Mouse (Mus musculus): ENCODE results near the gene Spaca1. TPM values are rescaled to one million over a fixed set of nuclear protein-coding genes. Genes with fewer than 3 reads are reported as not detected.
"Not testable (repeated sequence)": the region's sequence is repeated elsewhere in the genome, so short reads cannot be mapped to it uniquely, and the experiment has no call there.

Gene Spaca1
- 0.62 and 0.98 TPM in 2 replicates for polyA plus RNA-seq (2016; fragmentation: Nextera tagmentation; extraction: Ambion mirVana)

GRCm38 (mm10) chr4:34049571-34050255 lies at the start of gene Spaca1:
Gene Spaca1, minus strand, starts transcription at chr4:34050191.
- Histone ChIP-seq H3K27me3 (ENCODE audit: low read depth, poor library complexity, severe bottlenecking) (no peaks in the 10 kb centered on the region), H3K27ac (peak within 1 kb of the TSS; percentile 82), H3K4me3 (peak within 1 kb of the TSS; percentile 39), H3K4me1 (peaks cover 7% of the 10 kb centered on the region), H3K9me3 (replicated peaks) (no peaks in the 10 kb centered on the region), H3K36me3 (no peaks in the 10 kb centered on the region)
- 53% methylated on average over 46 of the region's 46 CpGs for WGBS
- peak; percentile 42 for DNase-seq (ENCODE audit: low spot score)

DNA sequence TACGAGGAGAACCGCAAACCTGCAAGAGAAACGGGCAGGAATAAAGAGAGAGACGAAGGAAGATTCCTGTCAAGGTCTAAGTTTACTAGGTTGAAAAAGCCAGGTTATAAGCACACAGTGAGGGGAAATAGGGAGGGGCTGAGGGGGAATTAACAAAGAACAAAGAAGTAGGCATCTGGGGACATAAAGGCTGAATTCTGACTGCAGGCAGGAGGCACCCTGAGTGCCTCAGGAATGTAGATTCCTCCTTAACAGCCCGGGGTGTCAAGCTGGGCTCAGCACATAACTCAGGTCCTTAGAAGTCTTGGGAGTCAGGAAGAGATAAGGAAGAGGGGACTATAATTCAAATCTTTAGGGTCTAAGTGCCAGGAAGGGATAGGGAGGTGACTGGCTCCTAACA lies 37.3 kb upstream of the Spaca1 start:
- DNase-seq (ENCODE audit: low spot score); H3K36me3 ChIP-seq; H3K4me1 ChIP-seq; H3K9me3 ChIP-seq (replicated peaks); H3K4me3 ChIP-seq; H3K27ac ChIP-seq; H3K27me3 ChIP-seq (ENCODE audit: low read depth, poor library complexity, severe bottlenecking): not testable (repeated sequence)
- WGBS: 84% methylated on average over 5 of the region's 5 CpGs

DNA sequence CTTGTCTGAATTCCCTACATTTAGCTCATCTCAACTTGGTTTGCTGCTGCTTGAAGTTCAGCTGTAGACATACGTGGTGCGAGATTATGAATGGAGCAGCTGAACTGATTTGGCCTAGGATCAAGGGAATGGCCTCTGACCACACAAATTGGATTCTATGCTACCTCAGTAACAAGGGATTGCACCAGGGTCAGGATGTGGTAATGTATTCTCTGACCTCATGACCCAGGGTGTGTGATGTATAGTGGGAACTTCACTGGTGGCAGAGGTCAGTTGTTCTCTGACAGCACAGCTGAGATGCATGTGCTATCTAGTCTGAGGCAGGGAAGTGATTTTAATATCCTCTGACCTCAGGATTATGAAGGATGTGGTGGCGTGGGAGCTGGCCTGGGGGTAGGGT lies 31.1 kb upstream of the Spaca1 start:
- Histone ChIP-seq H3K27me3 (ENCODE audit: low read depth, poor library complexity, severe bottlenecking) (no peaks in the 10 kb centered on the region), H3K4me1 (no peaks in the 10 kb centered on the region), H3K27ac (no peak overlapping the region), H3K4me3 (no peak overlapping the region), H3K9me3 (replicated peaks) (no peaks in the 10 kb centered on the region), H3K36me3 (no peaks in the 10 kb centered on the region)
- no peak for DNase-seq (ENCODE audit: low spot score)
- 63% methylated on average over 3 of the region's 3 CpGs for WGBS

DNA sequence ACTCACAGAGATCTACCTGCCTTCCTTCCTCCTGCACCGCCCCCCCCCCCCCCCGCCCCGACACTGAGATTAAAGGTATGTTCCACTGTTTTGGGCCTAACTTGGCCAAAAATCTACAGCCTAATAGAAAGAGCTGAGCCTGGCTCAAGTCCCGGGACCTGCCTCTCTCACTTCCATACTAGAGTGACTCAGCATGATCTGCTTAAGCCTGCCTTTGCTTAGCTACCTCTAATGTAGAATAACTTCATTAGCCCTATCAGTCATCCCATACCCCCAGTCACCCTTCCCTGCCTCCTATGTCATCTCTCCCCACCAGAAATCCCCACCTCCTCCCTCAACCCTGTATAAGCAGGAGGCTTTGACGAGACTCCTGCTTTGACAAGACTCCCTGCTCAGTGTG lies 19.0 kb upstream of the Spaca1 start:
- no peak for DNase-seq (ENCODE audit: low spot score)
- no peak overlapping the region for H3K4me3 ChIP-seq
- H3K27ac ChIP-seq: no peak overlapping the region
- no peaks in the 10 kb centered on the region for H3K27me3 ChIP-seq (ENCODE audit: low read depth, poor library complexity, severe bottlenecking)
- no peaks in the 10 kb centered on the region for H3K4me1 ChIP-seq
- H3K9me3 ChIP-seq (replicated peaks): no peaks in the 10 kb centered on the region
- no peaks in the 10 kb centered on the region for H3K36me3 ChIP-seq
- 65% methylated on average over 3 of the region's 5 CpGs for WGBS

DNA sequence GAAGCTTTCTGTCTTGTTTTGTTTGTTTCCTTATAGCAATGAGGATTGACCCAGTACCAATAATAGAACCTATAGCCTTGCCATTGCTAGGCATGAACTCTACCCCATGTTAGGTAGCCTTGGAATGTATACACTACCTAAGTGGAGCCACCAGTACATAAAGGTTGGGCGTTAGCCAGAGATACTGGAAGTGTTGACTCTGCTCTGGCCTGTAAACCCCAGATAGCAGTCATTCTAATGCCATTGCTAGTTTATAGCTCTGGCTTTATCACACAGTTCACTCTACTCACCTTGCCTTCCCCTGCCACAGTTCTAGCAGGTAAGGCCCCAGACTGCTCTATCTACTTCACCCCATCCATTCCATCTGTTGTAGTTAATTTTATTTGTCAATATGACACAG lies 8.3 kb upstream of the Spaca1 start:
- H3K9me3 ChIP-seq (replicated peaks): no peaks in the 10 kb centered on the region
- H3K27ac ChIP-seq: no peak overlapping the region
- no peak for DNase-seq (ENCODE audit: low spot score)
- H3K27me3 ChIP-seq (ENCODE audit: low read depth, poor library complexity, severe bottlenecking): no peaks in the 10 kb centered on the region
- whole genome bisulfite sequencing: 72% methylated on average over 1 of the region's 1 CpGs
- H3K4me1 ChIP-seq: no peaks in the 10 kb centered on the region
- no peak overlapping the region for H3K4me3 ChIP-seq
- H3K36me3 ChIP-seq: no peaks in the 10 kb centered on the region

GRCm38 (mm10) chr4:34026771-34027170 lies 23.2 kb downstream of the Spaca1 start:
- H3K36me3 ChIP-seq: no peaks in the 10 kb centered on the region
- no peaks in the 10 kb centered on the region for H3K9me3 ChIP-seq (replicated peaks)
- no peaks in the 10 kb centered on the region for H3K27me3 ChIP-seq (ENCODE audit: low read depth, poor library complexity, severe bottlenecking)
- no peaks in the 10 kb centered on the region for H3K4me1 ChIP-seq
- DNase-seq (ENCODE audit: low spot score): no peak
- 87% methylated on average over 2 of the region's 2 CpGs for WGBS
- H3K4me3 ChIP-seq: no peak overlapping the region
- no peak overlapping the region for H3K27ac ChIP-seq

DNA sequence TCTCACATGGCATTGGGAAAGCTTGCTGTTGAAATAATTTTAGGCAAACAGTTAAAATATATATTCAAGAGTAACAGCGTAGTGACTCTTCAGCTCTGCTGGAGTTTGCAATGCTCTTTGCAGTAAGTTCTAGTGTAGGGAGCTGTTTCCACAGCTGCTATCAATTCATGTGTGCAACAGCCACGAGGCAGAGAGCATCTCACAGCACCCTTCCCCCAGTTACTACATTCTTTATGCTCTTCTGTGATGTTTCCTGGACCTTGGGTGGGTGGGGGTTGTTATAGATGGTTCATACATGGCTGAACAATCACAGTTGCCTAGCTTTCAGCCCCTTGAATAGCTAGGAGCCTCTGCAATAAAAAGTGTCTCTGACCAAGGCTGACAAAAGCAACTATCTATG lies 28.5 kb downstream of the Spaca1 start:
- no peak for DNase-seq (ENCODE audit: low spot score)
- no peaks in the 10 kb centered on the region for H3K9me3 ChIP-seq (replicated peaks)
- no peaks in the 10 kb centered on the region for H3K36me3 ChIP-seq
- H3K4me3 ChIP-seq: no peak overlapping the region
- H3K4me1 ChIP-seq: 0 out of 2 replicates have a peak, but pooled peaks cover 4% of the 10 kb centered on the region
- no peak overlapping the region for H3K27ac ChIP-seq
- H3K27me3 ChIP-seq (ENCODE audit: low read depth, poor library complexity, severe bottlenecking): no peaks in the 10 kb centered on the region
- 48% methylated on average over 2 of the region's 2 CpGs for WGBS

DNA sequence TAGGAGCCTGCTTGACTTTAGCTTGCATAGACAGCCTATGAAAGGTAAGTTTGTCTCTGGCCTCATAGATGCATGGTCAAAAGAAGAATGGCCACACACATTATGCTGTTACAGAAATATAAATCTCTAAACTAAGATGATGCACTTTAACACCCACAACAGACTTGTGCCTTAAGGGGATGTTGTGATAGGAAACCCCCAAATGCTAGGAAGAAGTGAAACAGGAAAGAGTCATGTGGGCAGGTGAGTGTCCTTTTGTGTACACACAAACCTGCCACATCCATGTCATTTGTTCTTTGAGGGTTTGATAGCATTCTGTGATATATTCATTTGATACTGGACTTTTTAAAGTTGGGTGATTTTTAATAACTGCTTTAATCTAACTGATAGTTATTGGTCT lies 53.6 kb downstream of the Spaca1 start:
- Histone ChIP-seq H3K4me3 (no peak overlapping the region), H3K27ac (no peak overlapping the region), H3K27me3 (ENCODE audit: low read depth, poor library complexity, severe bottlenecking) (no peaks in the 10 kb centered on the region), H3K36me3 (no peaks in the 10 kb centered on the region), H3K4me1 (peaks cover 7% of the 10 kb centered on the region), H3K9me3 (replicated peaks) (no peaks in the 10 kb centered on the region)
- no peak for DNase-seq (ENCODE audit: low spot score)

DNA sequence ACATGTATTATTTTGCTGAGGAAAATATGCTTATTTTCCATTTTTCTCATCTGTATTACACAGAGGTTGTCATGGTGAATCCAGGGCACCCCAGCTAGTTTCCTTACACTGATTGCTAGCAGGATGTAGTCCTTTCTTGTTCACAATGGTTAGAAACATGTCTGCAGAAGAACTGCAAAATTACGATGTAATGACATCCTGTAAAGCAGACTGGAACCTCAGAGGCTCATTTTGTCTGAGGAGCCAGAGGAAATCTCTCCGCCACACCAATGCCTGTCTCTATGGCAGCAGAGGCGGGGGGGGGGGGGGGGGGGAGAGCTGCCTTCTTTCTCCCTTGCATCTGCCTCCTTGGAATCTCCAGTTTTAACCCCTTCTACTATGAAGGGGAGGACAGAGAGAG lies 57.3 kb downstream of the Spaca1 start:
- no peaks in the 10 kb centered on the region for H3K36me3 ChIP-seq
- H3K27me3 ChIP-seq (ENCODE audit: low read depth, poor library complexity, severe bottlenecking): no peaks in the 10 kb centered on the region
- H3K27ac ChIP-seq: no peak overlapping the region
- WGBS: 31% methylated on average over 3 of the region's 3 CpGs
- peaks cover 7% of the 10 kb centered on the region for H3K4me1 ChIP-seq
- no peaks in the 10 kb centered on the region for H3K9me3 ChIP-seq (replicated peaks)
- no peak overlapping the region for H3K4me3 ChIP-seq
- DNase-seq (ENCODE audit: low spot score): no peak

DNA sequence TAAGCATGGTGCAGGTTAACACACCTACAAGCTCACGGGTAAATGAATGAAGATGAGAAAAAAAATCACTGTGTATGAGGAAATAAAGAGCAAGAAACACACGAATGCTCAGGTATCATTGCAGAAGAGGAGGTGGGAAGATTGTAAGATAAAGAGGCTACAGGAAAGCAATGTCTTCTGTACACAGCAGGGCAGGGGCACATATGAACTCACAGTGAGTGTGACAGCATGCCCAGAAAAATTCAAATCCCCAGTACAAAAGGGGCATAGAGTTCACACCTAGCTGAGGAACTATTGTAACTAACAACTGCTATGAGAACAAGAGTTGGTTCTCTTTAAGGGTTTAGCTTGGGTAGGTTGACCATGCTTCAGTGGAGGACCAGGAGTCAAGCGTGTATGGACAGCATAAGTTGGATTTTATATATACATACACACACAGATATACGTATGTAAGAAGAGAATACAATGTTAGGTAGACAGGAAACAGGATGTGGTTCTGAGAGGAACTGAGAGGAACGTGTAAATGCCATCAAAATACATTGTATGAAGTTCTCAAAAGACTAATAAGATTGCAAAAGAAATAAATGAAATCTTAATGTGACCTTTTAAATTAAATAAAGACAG lies 61.4 kb downstream of the Spaca1 start:
- no peak for DNase-seq (ENCODE audit: low spot score)
- WGBS: 88% methylated on average over 5 of the region's 5 CpGs
- no peak overlapping the region for H3K4me3 ChIP-seq
- no peaks in the 10 kb centered on the region for H3K27me3 ChIP-seq (ENCODE audit: low read depth, poor library complexity, severe bottlenecking)
- H3K36me3 ChIP-seq: no peaks in the 10 kb centered on the region
- H3K27ac ChIP-seq: no peak overlapping the region
- peaks cover 7% of the 10 kb centered on the region for H3K4me1 ChIP-seq
- no peaks in the 10 kb centered on the region for H3K9me3 ChIP-seq (replicated peaks)

Other genes with a start within 250 kb of the Spaca1 start
- gene Cnr1, start 125.6 kb downstream of the Spaca1 start, polyA plus RNA-seq (2016; fragmentation: Nextera tagmentation; extraction: Ambion mirVana): 2.2 and 2.8 TPM in 2 replicates

Measured in limb, embryonic 10.5 days (tissue).